Mouse (Mus musculus): ENCODE data around the gene Srek1ip1. TPM values are rescaled to one million over a fixed set of nuclear protein-coding genes. Genes with fewer than 3 reads are reported as not detected.

Gene Srek1ip1
- total and polyA plus RNA-seq, 3 experiments, result 10.7 to 26.1 TPM; not detected in 1

GRCm38 (mm10) chr13:104878508-104878907, 86.2 kb downstream of the Srek1ip1 start:
- H3K4me1 ChIP-seq (ENCODE audit: control insufficient read depth in 1 of 2, insufficient read depth in 2 of 2, low read length in 2 of 2), result peaks cover 0 to 4% of the 10 kb centered on the region in 2 experiments; a peak in 1 of 4 replicates
- H3K9ac ChIP-seq (ENCODE audit: control insufficient read depth, low read depth, low read length, poor library complexity, severe bottlenecking), result no peak overlapping the region
- no peaks in the 10 kb centered on the region for H3K36me3 ChIP-seq (ENCODE audit: control insufficient read depth in 1 of 2, insufficient read depth in 2 of 2, low read length in 2 of 2)
- H3K27ac ChIP-seq (ENCODE audit: control insufficient read depth, low read depth, low read length), result no peak overlapping the region
- H3K9me3 ChIP-seq (replicated peaks; ENCODE audit: insufficient read depth, low read length), result no peaks in the 10 kb centered on the region
- H3K27me3 ChIP-seq (ENCODE audit: control insufficient read depth in 1 of 2, insufficient read depth in 2 of 2, low read length in 2 of 2), result no peaks in the 10 kb centered on the region
- no peaks in the 10 kb centered on the region for H3K79me2 ChIP-seq (ENCODE audit: control insufficient read depth, insufficient read depth, low read length, poor library complexity)
- DNase-seq (ENCODE audit: low read depth, low spot score), result peak; percentile 55
- peak; percentile 26; the same call in 1 of the 2 replicates for TF ChIP-seq TCF12 (IDR thresholded peaks at IDR 0.05; ENCODE audit: low read depth, low read length)
- peak; percentile 53 to 54 for TF ChIP-seq EP300 (IDR thresholded peaks at IDR 0.05; ENCODE audit: low read depth in 1 of 2, low read length in 2 of 2)
- no peak for TF ChIP-seq CHD2 (IDR thresholded peaks at IDR 0.05; ENCODE audit: low read length)
- no peak for TF ChIP-seq GABPA (IDR thresholded peaks at IDR 0.05; ENCODE audit: low read depth, low read length)
- no peak for TF ChIP-seq NELFE (IDR thresholded peaks at IDR 0.05; ENCODE audit: low read depth, low read length)
- TF ChIP-seq RAD21 (IDR thresholded peaks at IDR 0.05; ENCODE audit: low read depth, low read length), result no peak
- no peak for TF ChIP-seq USF2 (IDR thresholded peaks at IDR 0.05; ENCODE audit: borderline replicate concordance in 1 of 2, insufficient read depth in 1 of 2, low read depth in 1 of 2, low read length in 2 of 2)
- no peak for TF ChIP-seq E2F4 (IDR thresholded peaks at IDR 0.05; ENCODE audit: borderline replicate concordance, low read depth, low read length)
- no peak for TF ChIP-seq MYC (IDR thresholded peaks at IDR 0.05; ENCODE audit: low read depth, low read length)
- no peak for TF ChIP-seq POLR2AphosphoS5 (IDR thresholded peaks at IDR 0.05; ENCODE audit: borderline replicate concordance, low read depth, low read length)
- TF ChIP-seq MEF2A (IDR thresholded peaks at IDR 0.05; ENCODE audit: extremely low read depth, insufficient replicate concordance, low read depth, low read length, poor library complexity, severe bottlenecking), result no peak
- TF ChIP-seq MAZ (IDR thresholded peaks at IDR 0.05; ENCODE audit: low read depth, low read length), result no peak
- no peak for TF ChIP-seq POLR2AphosphoS2 (IDR thresholded peaks at IDR 0.05; ENCODE audit: low read length)
- peak; percentile 6; the same call in 1 of the 2 replicates for TF ChIP-seq TAL1 (IDR thresholded peaks at IDR 0.05; ENCODE audit: low read length)
- no peak for TF ChIP-seq NRF1 (IDR thresholded peaks at IDR 0.05; ENCODE audit: insufficient read depth, low read depth, low read length, poor library complexity, severe bottlenecking)
- no peak for TF ChIP-seq CHD1 (IDR thresholded peaks at IDR 0.05; ENCODE audit: low read depth, low read length)
- no peak for TF ChIP-seq ELF1 (IDR thresholded peaks at IDR 0.05; ENCODE audit: low read depth, low read length)
- peak; percentile 34; the same call in 1 of the 2 replicates for TF ChIP-seq MYB (IDR thresholded peaks at IDR 0.05; ENCODE audit: low read depth, low read length)
- TF ChIP-seq ETS1 (IDR thresholded peaks at IDR 0.05; ENCODE audit: low read depth, low read length), result no peak
- no peak for TF ChIP-seq ZC3H11A (IDR thresholded peaks at IDR 0.05; ENCODE audit: low read depth, low read length)
- TF ChIP-seq ZMIZ1 (IDR thresholded peaks at IDR 0.05; ENCODE audit: low read depth, low read length), result no peak
- no peak for TF ChIP-seq ZNF384 (IDR thresholded peaks at IDR 0.05; ENCODE audit: low read depth, low read length)
- no peak for TF ChIP-seq SIN3A (IDR thresholded peaks at IDR 0.05; ENCODE audit: low read length)
- TF ChIP-seq RCOR1 (IDR thresholded peaks at IDR 0.05; ENCODE audit: low read depth, low read length), result no peak
- TF ChIP-seq GATA1 (IDR thresholded peaks at IDR 0.05; ENCODE audit: low read depth, low read length), result peak; percentile 33; the same call in 1 of the 2 replicates
- no peak for TF ChIP-seq UBTF (IDR thresholded peaks at IDR 0.05; ENCODE audit: borderline replicate concordance, insufficient read depth, low read depth, low read length)
- no peak for TF ChIP-seq MXI1 (IDR thresholded peaks at IDR 0.05; ENCODE audit: low read depth, low read length)
- TF ChIP-seq KAT2A (conservative IDR thresholded peaks at IDR 0.05; ENCODE audit: low read depth, low read length), result no peak
- no peak for TF ChIP-seq SMC3 (IDR thresholded peaks at IDR 0.05; ENCODE audit: low read depth, low read length)
- no peak for TF ChIP-seq POLR2A (IDR thresholded peaks at IDR 0.05; ENCODE audit: control insufficient read depth in 1 of 2, insufficient read depth in 1 of 2, low read depth in 1 of 2, low read length in 2 of 2, poor library complexity in 1 of 2)
- no peak for TF ChIP-seq HCFC1 (IDR thresholded peaks at IDR 0.05; ENCODE audit: low read depth, low read length)
- TF ChIP-seq ZKSCAN1 (IDR thresholded peaks at IDR 0.05; ENCODE audit: low read depth, low read length), result no peak
- TF ChIP-seq BHLHE40 (IDR thresholded peaks at IDR 0.05; ENCODE audit: borderline replicate concordance, low read depth, low read length), result no peak
- no peak for TF ChIP-seq JUND (IDR thresholded peaks at IDR 0.05; ENCODE audit: low read depth, low read length)
- no peak for TF ChIP-seq TBP (IDR thresholded peaks at IDR 0.05; ENCODE audit: low read depth, low read length)
- H3K4me3 ChIP-seq (ENCODE audit: control insufficient read depth in 1 of 2, insufficient read depth in 1 of 2, low read depth in 2 of 2, low read length in 2 of 2), result no peak overlapping the region
